Mouse (Mus musculus): ENCODE measurements around the gene Omp. TPM values are rescaled to one million over a fixed set of nuclear protein-coding genes. Genes with fewer than 3 reads are reported as not detected.
A peak's percentile ranks its signal among the peaks of the same experiment; 100 is the strongest.

Omp gene
- total and polyA plus RNA-seq, 2 experiments from 2014 or later: 0.05 TPM; not detected in 1

DNA sequence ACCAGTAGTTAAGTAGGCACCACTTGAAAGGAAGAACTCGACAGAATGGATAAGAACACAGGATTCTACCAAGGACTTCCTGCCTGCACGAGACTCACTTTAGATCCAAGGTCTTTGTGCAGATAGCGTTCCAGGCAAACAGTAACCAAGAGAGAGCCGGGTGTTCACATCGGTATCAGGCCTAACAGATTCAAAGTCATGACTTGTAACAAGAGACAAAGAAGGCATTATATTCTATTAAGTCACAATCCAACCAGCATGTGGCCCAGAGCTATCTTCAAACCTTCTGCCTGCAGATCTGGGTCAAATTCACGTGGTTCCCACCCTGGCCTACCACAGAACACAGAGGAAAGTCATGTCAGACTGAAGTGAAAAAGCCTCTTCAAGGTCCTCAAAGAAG, 30.6 kb downstream of the Omp start:
- Histone ChIP-seq H3K9ac (replicated peaks; ENCODE audit: low read depth, low read length) (no peak overlapping the region), H3K4me2 (ENCODE audit: low read depth, low read length) (no peak overlapping the region), H3K27ac (ENCODE audit: low read depth) (no peak overlapping the region), H3K36me3 (replicated peaks; ENCODE audit: control insufficient read depth, insufficient read depth, low read length) (no peaks in the 10 kb centered on the region), H3K4me3 (ENCODE audit: low read depth, low read length) (no peak overlapping the region), H3K27me3 (ENCODE audit: control insufficient read depth, insufficient read depth, low read length) (peaks cover 32% of the 10 kb centered on the region), H3K9me3 (replicated peaks; ENCODE audit: control insufficient read depth, low read length) (no peaks in the 10 kb centered on the region), H3K4me1 (ENCODE audit: control insufficient read depth, insufficient read depth) (peaks cover 12% of the 10 kb centered on the region; the same call in 1 of the 2 replicates)
- ATAC-seq (ENCODE audit: insufficient read depth, low read depth): no peak
- 47% methylated on average over 6 of the region's 6 CpGs for WGBS
- DNase-seq (ENCODE audit: low spot score): no peak
- TF ChIP-seq CTCF (IDR thresholded peaks at IDR 0.05; ENCODE audit: low read depth) (no peak), EP300 (IDR thresholded peaks at IDR 0.05; ENCODE audit: low read depth) (no peak)

DNA sequence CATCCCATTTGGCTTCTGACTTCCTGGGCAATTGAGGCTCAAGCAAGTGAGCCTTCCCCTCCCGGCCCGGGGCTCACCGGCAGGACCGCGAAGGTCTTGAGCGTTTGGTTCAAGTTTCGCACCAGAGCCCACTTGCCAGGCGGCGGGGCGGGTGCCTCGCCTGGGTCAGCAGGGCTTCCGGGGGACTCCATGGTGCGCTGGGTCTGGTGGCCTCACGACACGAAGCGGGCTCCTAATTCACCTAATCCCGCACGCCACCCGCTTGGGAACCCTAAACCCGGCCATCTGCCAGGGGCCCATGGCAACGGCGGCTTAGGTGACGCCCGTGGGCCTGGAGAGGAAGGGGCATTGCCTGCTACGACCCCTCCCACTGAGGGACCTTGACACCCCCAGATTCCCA, 34.1 kb downstream of the Omp start:
- H3K4me2 ChIP-seq (ENCODE audit: low read depth, low read length): peak overlapping the region; percentile 37
- 8% methylated on average over 25 of the region's 25 CpGs for WGBS
- ATAC-seq (ENCODE audit: insufficient read depth, low read depth) (no peak), DNase-seq (ENCODE audit: low spot score) (no peak)
- no peaks in the 10 kb centered on the region for H3K36me3 ChIP-seq (replicated peaks; ENCODE audit: control insufficient read depth, insufficient read depth, low read length)
- H3K4me3 ChIP-seq (ENCODE audit: low read depth, low read length): peak overlapping the region; percentile 21; the same call in 1 of the 2 replicates
- H3K27me3 ChIP-seq (ENCODE audit: control insufficient read depth, insufficient read depth, low read length): peaks cover 32% of the 10 kb centered on the region
- H3K9ac ChIP-seq (replicated peaks; ENCODE audit: low read depth, low read length): no peak overlapping the region; the same call in 1 of the 2 replicates
- no peaks in the 10 kb centered on the region for H3K9me3 ChIP-seq (replicated peaks; ENCODE audit: control insufficient read depth, low read length)
- 0 out of 2 replicates have a peak, but pooled peaks cover 3% of the 10 kb centered on the region for H3K4me1 ChIP-seq (ENCODE audit: control insufficient read depth, insufficient read depth)
- no peak overlapping the region for H3K27ac ChIP-seq (ENCODE audit: low read depth)
- TF ChIP-seq EP300 (IDR thresholded peaks at IDR 0.05; ENCODE audit: low read depth): no peak

- ATAC-seq (ENCODE audit: insufficient read depth, low read depth): no peak
- peaks cover 11% of the 10 kb centered on the region; the same call in 1 of the 2 replicates for H3K4me1 ChIP-seq (ENCODE audit: control insufficient read depth, insufficient read depth)
- no peak for TF ChIP-seq EP300 (IDR thresholded peaks at IDR 0.05; ENCODE audit: low read depth)
- no peak for TF ChIP-seq CTCF (IDR thresholded peaks at IDR 0.05; ENCODE audit: low read depth)
These were observed 35.5 kb downstream of the Omp start for GRCm38 (mm10) chr7:98109771-98110170.

GRCm38 (mm10) chr7:98108636-98109430, 36.5 kb downstream of the Omp start:
- no peak for ATAC-seq (ENCODE audit: insufficient read depth, low read depth)
- 77% methylated on average over 16 of the region's 16 CpGs for whole genome bisulfite sequencing

More at GRCm38 (mm10) chr7:98109771-98110170, 35.5 kb downstream of the Omp start:
- no peaks in the 10 kb centered on the region for H3K36me3 ChIP-seq (replicated peaks; ENCODE audit: control insufficient read depth, insufficient read depth, low read length)
- peaks cover 32% of the 10 kb centered on the region for H3K27me3 ChIP-seq (ENCODE audit: control insufficient read depth, insufficient read depth, low read length)
- no peak overlapping the region for H3K9ac ChIP-seq (replicated peaks; ENCODE audit: low read depth, low read length)
- H3K9me3 ChIP-seq (replicated peaks; ENCODE audit: control insufficient read depth, low read length): no peaks in the 10 kb centered on the region
- WGBS: 71% methylated on average over 4 of the region's 4 CpGs
- no peak overlapping the region for H3K27ac ChIP-seq (ENCODE audit: low read depth)
- no peak overlapping the region for H3K4me3 ChIP-seq (ENCODE audit: low read depth, low read length)
- H3K4me2 ChIP-seq (ENCODE audit: low read depth, low read length): no peak overlapping the region
- DNase-seq (ENCODE audit: low spot score): no peak

GRCm38 (mm10) chr7:98106272-98106671, 39.0 kb downstream of the Omp start:
- TF ChIP-seq CTCF (IDR thresholded peaks at IDR 0.05; ENCODE audit: low read depth): no peak
- no peak overlapping the region; the same call in 1 of the 2 replicates for H3K27ac ChIP-seq (ENCODE audit: low read depth)
- WGBS: 82% methylated on average over 7 of the region's 7 CpGs

More at GRCm38 (mm10) chr7:98108636-98109430, 36.5 kb downstream of the Omp start:
- no peak for TF ChIP-seq CTCF (IDR thresholded peaks at IDR 0.05; ENCODE audit: low read depth)
- no peak for TF ChIP-seq EP300 (IDR thresholded peaks at IDR 0.05; ENCODE audit: low read depth)
- H3K4me2 ChIP-seq (ENCODE audit: low read depth, low read length): no peak overlapping the region
- no peaks in the 10 kb centered on the region for H3K9me3 ChIP-seq (replicated peaks; ENCODE audit: control insufficient read depth, low read length)
- H3K27me3 ChIP-seq (ENCODE audit: control insufficient read depth, insufficient read depth, low read length): peaks cover 32% of the 10 kb centered on the region
- no peak overlapping the region for H3K9ac ChIP-seq (replicated peaks; ENCODE audit: low read depth, low read length)
- H3K27ac ChIP-seq (ENCODE audit: low read depth): no peak overlapping the region
- no peak for DNase-seq (ENCODE audit: low spot score)
- no peaks in the 10 kb centered on the region for H3K36me3 ChIP-seq (replicated peaks; ENCODE audit: control insufficient read depth, insufficient read depth, low read length)
- H3K4me3 ChIP-seq (ENCODE audit: low read depth, low read length): no peak overlapping the region
- peaks cover 15% of the 10 kb centered on the region for H3K4me1 ChIP-seq (ENCODE audit: control insufficient read depth, insufficient read depth)

More at GRCm38 (mm10) chr7:98106272-98106671, 39.0 kb downstream of the Omp start:
- Histone ChIP-seq H3K27me3 (ENCODE audit: control insufficient read depth, insufficient read depth, low read length) (peaks cover 15% of the 10 kb centered on the region), H3K4me2 (ENCODE audit: low read depth, low read length) (no peak overlapping the region), H3K4me3 (ENCODE audit: low read depth, low read length) (no peak overlapping the region), H3K4me1 (ENCODE audit: control insufficient read depth, insufficient read depth) (peaks cover 17% of the 10 kb centered on the region), H3K9me3 (replicated peaks; ENCODE audit: control insufficient read depth, low read length) (no peaks in the 10 kb centered on the region), H3K36me3 (replicated peaks; ENCODE audit: control insufficient read depth, insufficient read depth, low read length) (no peaks in the 10 kb centered on the region), H3K9ac (replicated peaks; ENCODE audit: low read depth, low read length) (no peak overlapping the region)
- DNase-seq (ENCODE audit: low spot score) (no peak), ATAC-seq (ENCODE audit: insufficient read depth, low read depth) (no peak)
